Mouse (Mus musculus): ENCODE measurements at regions not wholly inside any gene's neighbourhood (a gene's known extent, or its start where the extent isn't known, plus 50 kb on each side); places are given as distances from the start of the nearest gene placed in this dataset.
"Not testable (repeated sequence)": the region's sequence is repeated elsewhere in the genome, so short reads cannot be mapped to it uniquely, and the experiment has no call there.

GRCm38 (mm10) chr6:64948839-64949238 lies 93.5 kb upstream of the Smarcad1 start:
- CTCF ChIA-PET = not testable (repeated sequence)

- CTCF ChIA-PET = no interaction called here
Measured at GRCm38 (mm10) chr6:64961608-64962486, 80.5 kb upstream of the Smarcad1 start.

- CTCF ChIA-PET = no interaction called here
Measured at GRCm38 (mm10) chr6:64962612-64963011, 79.8 kb upstream of the Smarcad1 start.

GRCm38 (mm10) chr6:64964664-64965063 lies 77.7 kb upstream of the Smarcad1 start:
- CTCF ChIA-PET = no interaction called here

GRCm38 (mm10) chr6:64965203-64965602 lies 77.2 kb upstream of the Smarcad1 start:
- CTCF ChIA-PET = interaction anchor here (0.7 kb wide), 1 partner anchor 8 kb away, joined by 24 read pairs; no protein-coding TSS in a partner anchor

GRCm38 (mm10) chr6:64970158-64970557 lies 72.2 kb upstream of the Smarcad1 start:
- CTCF ChIA-PET = no interaction called here

- CTCF ChIA-PET = no interaction called here
Measured at GRCm38 (mm10) chr6:64973968-64974367, 68.4 kb upstream of the Smarcad1 start.

- CTCF ChIA-PET = interaction anchor here (0.7 kb wide), 1 partner anchor 22 kb away, joined by 4 read pairs; no protein-coding TSS in a partner anchor
Measured at GRCm38 (mm10) chr6:64974453-64974852, 67.9 kb upstream of the Smarcad1 start.

GRCm38 (mm10) chr6:64982132-64982531 lies 60.3 kb upstream of the Smarcad1 start:
- CTCF ChIA-PET = no interaction called here
